15 mouse cellular contexts compared by ENCODE assay signal in genomic region chr14:7943801-7944135, GRCm38 (mm10). TPM values are rescaled to one million over a fixed set of nuclear protein-coding genes. Genes with fewer than 3 reads are reported as not detected.
DNase-seq lines count a peak whose midpoint lies in the region; ATAC-seq and TF ChIP-seq lines count a peak whose summit lies in the region.
"Had no signal": no experiment of that assay in that cellular context is flagged by ENCODE, and none has a peak within 500 bp of the region (broad histone marks: within the 10 kb centered on the region; RNA-seq: fewer than 3 reads in every experiment).

No protein-coding gene starts in this region.

- WGBS in forebrain, embryonic 13.5 days = 88% methylated on average over 3 of the region's 3 CpGs
- WGBS in forebrain, embryonic 14.5 days = 77% methylated on average over 3 of the region's 3 CpGs
- WGBS in neural tube, embryonic 14.5 days = 82% methylated on average over 3 of the region's 3 CpGs

- no peaks in the 10 kb centered on the region for H3K9me3 ChIP-seq in forebrain, embryonic 13.5 days (replicated peaks)
- H3K9me3 ChIP-seq in forebrain, embryonic 14.5 days (replicated peaks; ENCODE audit: control insufficient read depth, low read length) = no peaks in the 10 kb centered on the region
- no peaks in the 10 kb centered on the region for H3K9me3 ChIP-seq in neural tube, embryonic 14.5 days (ENCODE audit: control insufficient read depth, low read length)
- H3K9me3 ChIP-seq: liver, embryonic 15.5 days had no signal

- H3K4me2 ChIP-seq in forebrain, embryonic 13.5 days = no peak overlapping the region
- H3K4me2 ChIP-seq in forebrain, embryonic 14.5 days (ENCODE audit: low read length) = no peak overlapping the region
- no peak overlapping the region for H3K4me2 ChIP-seq in neural tube, embryonic 14.5 days (ENCODE audit: low read depth, low read length)
- H3K4me2 ChIP-seq: liver, embryonic 15.5 days had no signal

- DNase-seq in forebrain, embryonic 14.5 days (ENCODE audit: low spot score) = no peak
- no peak for DNase-seq in layer of hippocampus, adult 2 months (ENCODE audit: low spot score in 2 of 2)
- DNase-seq in layer of hippocampus, adult 18-20 months (ENCODE audit: low spot score in 2 of 2) = no peak
- DNase-seq in adrenal gland, postnatal 36 days = peak; percentile 57 to 70
- no peak for DNase-seq in cerebellum, adult 8-10 months
- DNase-seq in yolk sac, embryonic 10.5 days (ENCODE audit: low spot score) = no peak

- H3K27me3 ChIP-seq in forebrain, embryonic 13.5 days = no peaks in the 10 kb centered on the region
- H3K27me3 ChIP-seq in forebrain, embryonic 14.5 days (replicated peaks; ENCODE audit: control insufficient read depth, insufficient read depth, low read length) = no peaks in the 10 kb centered on the region
- no peaks in the 10 kb centered on the region for H3K27me3 ChIP-seq in neural tube, embryonic 14.5 days (ENCODE audit: control insufficient read depth, insufficient read depth, low read length)
- H3K27me3 ChIP-seq: liver, embryonic 15.5 days; Patski had no signal

- H3K36me3 ChIP-seq in forebrain, embryonic 13.5 days (ENCODE audit: poor library complexity, severe bottlenecking) = peaks cover 78% of the 10 kb centered on the region
- H3K36me3 ChIP-seq in forebrain, embryonic 14.5 days (ENCODE audit: control insufficient read depth, insufficient read depth, low read length) = peaks cover 55% of the 10 kb centered on the region
- peaks cover 21% of the 10 kb centered on the region for H3K36me3 ChIP-seq in neural tube, embryonic 14.5 days (ENCODE audit: control insufficient read depth, insufficient read depth, low read length)

- peaks cover 5% of the 10 kb centered on the region; the same call in 1 of the 2 replicates for H3K4me1 ChIP-seq in forebrain, embryonic 13.5 days
- no peaks in the 10 kb centered on the region for H3K4me1 ChIP-seq in forebrain, embryonic 14.5 days (ENCODE audit: control insufficient read depth, insufficient read depth, low read length)
- no peaks in the 10 kb centered on the region for H3K4me1 ChIP-seq in neural tube, embryonic 14.5 days (ENCODE audit: control insufficient read depth, insufficient read depth, low read length)

- H3K4me3 ChIP-seq in forebrain, embryonic 13.5 days = no peak overlapping the region
- no peak overlapping the region for H3K4me3 ChIP-seq in forebrain, embryonic 14.5 days (ENCODE audit: low read depth, low read length)
- H3K4me3 ChIP-seq in layer of hippocampus, adult 2 months = no peak overlapping the region
- no peak overlapping the region for H3K4me3 ChIP-seq in neural tube, embryonic 14.5 days (ENCODE audit: low read depth, low read length)
- H3K4me3 ChIP-seq: liver, embryonic 15.5 days had no signal

- 0 out of 2 replicates have a peak, but pooled peaks have one; percentile 1 for ATAC-seq in forebrain, embryonic 13.5 days
- ATAC-seq in forebrain, embryonic 14.5 days = no peak
- no peak for ATAC-seq in neural tube, embryonic 14.5 days (ENCODE audit: low read depth)
- ATAC-seq: Patski had no signal

- H3K9ac ChIP-seq in forebrain, embryonic 13.5 days = no peak overlapping the region
- no peak overlapping the region for H3K9ac ChIP-seq in forebrain, embryonic 14.5 days (ENCODE audit: low read length)
- no peak overlapping the region for H3K9ac ChIP-seq in neural tube, embryonic 14.5 days (replicated peaks; ENCODE audit: low read depth, low read length)
- H3K9ac ChIP-seq: liver, embryonic 15.5 days had no signal

- H3K27ac ChIP-seq in forebrain, embryonic 13.5 days = no peak overlapping the region
- no peak overlapping the region for H3K27ac ChIP-seq in forebrain, embryonic 14.5 days (ENCODE audit: low read depth, low read length)
- H3K27ac ChIP-seq in layer of hippocampus, adult 2 months = peak overlapping the region; percentile 72
- H3K27ac ChIP-seq in neural tube, embryonic 14.5 days (ENCODE audit: low read depth, low read length) = 0 out of 2 replicates have a peak overlapping the region, but pooled peaks have one; percentile 12
- H3K27ac ChIP-seq: liver, embryonic 15.5 days had no signal

- TF ChIP-seq CTCF in layer of hippocampus, adult 2 months (conservative IDR thresholded peaks at IDR 0.05) = no peak

RNA-seq across cellular contexts. Expression of gene Gm45521, which starts 13.3 kb away (rescaled TPM):
- not detected in 2 replicates for polyA plus RNA-seq in forebrain, embryonic 13.5 days (2015; fragmentation: Nextera tagmentation; extraction: Ambion mirVana)
- polyA plus RNA-seq in forebrain, embryonic 14.5 days (2014; fragmentation: Nextera tagmentation; extraction: Ambion mirVana) = 0.28 TPM in 1 of 2 replicates, not detected in the other
- not detected for total RNA-seq in layer of hippocampus, adult 2 months (2021)
- not detected for total RNA-seq in layer of hippocampus, adult 18-20 months (2021)
- total RNA-seq in adrenal gland, postnatal 36 days (2021) = not detected
- polyA plus RNA-seq in neural tube, embryonic 14.5 days (2014; fragmentation: Nextera tagmentation; extraction: Ambion mirVana) = not detected in 2 replicates
- total RNA-seq: heart, postnatal 4 days had no signal
- polyA plus RNA-seq: C2C12; frontal cortex, adult 2 months; large intestine, adult 2 months; liver, embryonic 15.5 days; midbrain, embryonic 14.5 days; Patski had no signal

RNA-seq across cellular contexts. Expression of gene Dnase1l3, which starts 50.6 kb away (rescaled TPM):
- 0.04 TPM in 1 of 2 replicates, not detected in the other for polyA plus RNA-seq in forebrain, embryonic 13.5 days (2015; fragmentation: Nextera tagmentation; extraction: Ambion mirVana)
- polyA plus RNA-seq in forebrain, embryonic 14.5 days (2014; fragmentation: Nextera tagmentation; extraction: Ambion mirVana) = 0.05 and 0.15 TPM in 2 replicates
- total RNA-seq in layer of hippocampus, adult 2 months (2021) = not detected
- total RNA-seq in layer of hippocampus, adult 18-20 months (2021) = under 1 TPM; 0.07 to 0.10 TPM
- total RNA-seq in adrenal gland, postnatal 36 days (2021) = under 1 TPM; 0.20 to 0.43 TPM
- 0.06 and 0.11 TPM in 2 replicates for polyA plus RNA-seq in neural tube, embryonic 14.5 days (2014; fragmentation: Nextera tagmentation; extraction: Ambion mirVana)
- total RNA-seq: heart, postnatal 4 days had no signal
- polyA plus RNA-seq: C2C12 had no signal

RNA-seq across cellular contexts. Expression of gene Abhd6, which starts 58.9 kb away (rescaled TPM):
- polyA plus RNA-seq in forebrain, embryonic 13.5 days (2015; fragmentation: Nextera tagmentation; extraction: Ambion mirVana) = 25.9 and 29.8 TPM in 2 replicates
- 33.5 and 34.1 TPM in 2 replicates for polyA plus RNA-seq in forebrain, embryonic 14.5 days (2014; fragmentation: Nextera tagmentation; extraction: Ambion mirVana)
- 10 to 100 TPM; 77.1 to 78.0 TPM for total RNA-seq in layer of hippocampus, adult 2 months (2021)
- 10 to 100 TPM; 79.1 to 80.3 TPM for total RNA-seq in layer of hippocampus, adult 18-20 months (2021)
- 100 to 1,000 TPM in 1 of 2 experiments, 10 to 100 TPM in 1; 70.4 to 108 TPM for total RNA-seq in adrenal gland, postnatal 36 days (2021)
- 32.4 and 35.3 TPM in 2 replicates for polyA plus RNA-seq in neural tube, embryonic 14.5 days (2014; fragmentation: Nextera tagmentation; extraction: Ambion mirVana)

Comparison
In these comparisons a context has a peak if more than half of its experiments do, and no peak if none do; other contexts are left out.
1. H3K27ac ChIP-seq: peak in layer of hippocampus, adult 2 months (single experiment) and neural tube, embryonic 14.5 days (single experiment); none in forebrain, embryonic 13.5 days (single experiment) and forebrain, embryonic 14.5 days (single experiment).
2. DNase-seq: peak in adrenal gland, postnatal 36 days (2 of 2); none in forebrain, embryonic 14.5 days (single experiment), layer of hippocampus, adult 2 months (0 of 2), layer of hippocampus, adult 18-20 months (0 of 2), cerebellum, adult 8-10 months (single experiment) and yolk sac, embryonic 10.5 days (single experiment).